Mouse (Mus musculus): Measurements from ENCODE around the gene Gm28038.
A peak's percentile ranks its signal among the peaks of the same experiment; 100 is the strongest.

The Gm28038 gene

GRCm38 (mm10) chr2:30280743-30281142 is at the start of gene Gm28038:
Gene Gm28038, plus strand, starts transcription at chr2:30281043.
- no peak for DNase-seq

GRCm38 (mm10) chr2:30235593-30235992 is 45.2 kb upstream of the Gm28038 start:
- DNase-seq = no peak

GRCm38 (mm10) chr2:30236426-30237198 is 44.2 kb upstream of the Gm28038 start:
- peak; percentile 35 for DNase-seq

- DNase-seq = peak; percentile 100
Measured at GRCm38 (mm10) chr2:30237199-30237880, 43.5 kb upstream of the Gm28038 start, which contains the start of gene Lrrc8a. Gene Lrrc8a, plus strand, starts transcription at chr2:30237715.

GRCm38 (mm10) chr2:30237881-30238280 is 43.0 kb upstream of the Gm28038 start:
- DNase-seq = peak; percentile 89

- no peak for DNase-seq
Measured at GRCm38 (mm10) chr2:30238906-30239465, 41.9 kb upstream of the Gm28038 start.

GRCm38 (mm10) chr2:30239777-30240176 is 41.1 kb upstream of the Gm28038 start:
- DNase-seq = peak; percentile 80

GRCm38 (mm10) chr2:30240267-30240666 is 40.6 kb upstream of the Gm28038 start, which contains the start of gene Gm28035:
Gene Gm28035, plus strand, starts transcription at chr2:30240567.
- DNase-seq = no peak

GRCm38 (mm10) chr2:30242509-30242908 is 38.3 kb upstream of the Gm28038 start:
- DNase-seq = peak; percentile 90

- no peak for DNase-seq
Measured at GRCm38 (mm10) chr2:30243391-30243790, 37.5 kb upstream of the Gm28038 start.

- DNase-seq = no peak
Measured at GRCm38 (mm10) chr2:30244595-30245178, 36.2 kb upstream of the Gm28038 start.

- DNase-seq = no peak
Measured at GRCm38 (mm10) chr2:30247036-30247435, 33.8 kb upstream of the Gm28038 start.

GRCm38 (mm10) chr2:30247681-30248080 is 33.2 kb upstream of the Gm28038 start:
- no peak for DNase-seq

- no peak for DNase-seq
Measured at GRCm38 (mm10) chr2:30249182-30249581, 31.7 kb upstream of the Gm28038 start.

GRCm38 (mm10) chr2:30250166-30251128 is 30.4 kb upstream of the Gm28038 start:
- DNase-seq = no peak

GRCm38 (mm10) chr2:30251417-30252104 is 29.3 kb upstream of the Gm28038 start:
- DNase-seq = peak; percentile 54

GRCm38 (mm10) chr2:30252521-30252920 is 28.3 kb upstream of the Gm28038 start:
- no peak for DNase-seq

- DNase-seq = no peak
Measured at GRCm38 (mm10) chr2:30253809-30254208, 27.0 kb upstream of the Gm28038 start.

- no peak for DNase-seq
Measured at GRCm38 (mm10) chr2:30255631-30256395, 25.0 kb upstream of the Gm28038 start.

GRCm38 (mm10) chr2:30256616-30257350 is 24.1 kb upstream of the Gm28038 start:
- no peak for DNase-seq

All from kidney, postnatal 14 days (tissue).